In the genomic region with DNA sequence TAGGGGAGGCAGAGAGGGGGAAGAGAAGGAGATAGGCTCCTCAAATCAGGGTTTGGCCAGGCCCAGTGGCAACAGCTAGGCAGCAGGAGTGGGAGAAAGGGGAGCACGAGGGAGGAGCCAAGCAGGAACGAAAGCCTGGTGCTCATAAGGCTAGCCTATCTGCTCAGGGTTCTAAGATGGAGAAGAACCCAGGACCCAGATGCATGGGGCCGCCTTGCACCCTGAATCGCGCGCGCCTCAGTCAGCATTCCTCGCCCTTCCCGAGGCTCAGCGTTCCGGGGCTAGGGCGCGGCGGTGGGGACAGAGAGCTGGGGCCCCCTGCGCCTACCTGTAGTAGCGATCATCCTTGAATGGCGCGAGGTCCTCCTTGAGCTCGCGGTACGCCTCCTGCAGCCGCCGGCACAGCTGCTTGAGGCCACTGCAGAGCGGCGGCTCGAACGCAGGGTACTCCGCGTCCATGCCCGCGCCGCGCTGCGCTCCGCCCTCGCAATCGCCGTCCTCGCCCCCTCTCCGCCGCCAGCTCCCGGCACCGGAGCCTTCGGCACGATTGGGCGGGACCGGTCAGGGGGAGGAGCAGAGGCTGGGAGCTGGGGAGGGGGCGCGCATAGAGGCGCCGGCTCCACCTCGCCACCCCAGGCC, we compare ENCODE assay signal across 8 mouse cellular contexts.
DNase-seq lines count a peak whose midpoint lies in the region; ATAC-seq and TF ChIP-seq lines count a peak whose summit lies in the region.
"Not testable (repeated sequence)": the region's sequence is repeated elsewhere in the genome, so short reads cannot be mapped to it uniquely, and the experiment has no call there.

No protein-coding gene starts in this region.

- TF ChIP-seq POLR2A in cortical plate, adult 2 months (IDR thresholded peaks at IDR 0.05; ENCODE audit: extremely low read depth, insufficient read depth, low read length): peak; percentile 60; the same call in 1 of the 2 replicates

- peak overlapping the region; percentile 57 for H3K27ac ChIP-seq in cortical plate, adult 2 months (ENCODE audit: insufficient read depth, low read length)
- H3K27ac ChIP-seq in hindbrain, embryonic 15.5 days (replicated peaks): peak overlapping the region; percentile 80
- H3K27ac ChIP-seq in liver, embryonic 13.5 days; stomach, embryonic 14.5 days (ENCODE audit: low read length): not testable (repeated sequence)
- peak overlapping the region; percentile 75 for H3K27ac ChIP-seq in midbrain, postnatal 0 days (ENCODE audit: low read depth, low read length)

- peak overlapping the region; percentile 72 for H3K4me2 ChIP-seq in hindbrain, embryonic 15.5 days
- H3K4me2 ChIP-seq in liver, embryonic 13.5 days: 0 out of 2 replicates have a peak overlapping the region, but pooled peaks have one; percentile 5
- peak overlapping the region; percentile 46 for H3K4me2 ChIP-seq in midbrain, postnatal 0 days (ENCODE audit: low read depth, low read length, poor library complexity, severe bottlenecking)
- H3K4me2 ChIP-seq in stomach, embryonic 14.5 days (replicated peaks; ENCODE audit: low read depth, low read length): peak overlapping the region; percentile 25; the same call in 1 of the 2 replicates

- H3K9me3 ChIP-seq in hindbrain, embryonic 15.5 days; liver, embryonic 13.5 days (replicated peaks); midbrain, postnatal 0 days (ENCODE audit: low read length); stomach, embryonic 14.5 days (ENCODE audit: control insufficient read depth, low read depth, low read length): not testable (repeated sequence)

- H3K27me3 ChIP-seq in hindbrain, embryonic 15.5 days; midbrain, postnatal 0 days (ENCODE audit: insufficient read depth, low read length); stomach, embryonic 14.5 days (ENCODE audit: control insufficient read depth, insufficient read depth, low read length): not testable (repeated sequence)
- peaks cover 16% of the 10 kb centered on the region for H3K27me3 ChIP-seq in liver, embryonic 13.5 days

- 1% methylated on average over 22 of the region's 52 CpGs for WGBS in hindbrain, embryonic 15.5 days
- WGBS in liver, embryonic 13.5 days (ENCODE audit: insufficient replicate concordance): 3% methylated on average over 23 of the region's 52 CpGs
- WGBS in midbrain, postnatal 0 days: 2% methylated on average over 22 of the region's 52 CpGs
- WGBS in stomach, embryonic 14.5 days: 1% methylated on average over 22 of the region's 52 CpGs

- peak overlapping the region; percentile 32 for H3K4me3 ChIP-seq in cortical plate, adult 2 months (ENCODE audit: insufficient read depth, low read length)
- H3K4me3 ChIP-seq in hindbrain, embryonic 15.5 days: peak overlapping the region; percentile 53
- not testable (repeated sequence) for H3K4me3 ChIP-seq in liver, embryonic 13.5 days (replicated peaks); stomach, embryonic 14.5 days (ENCODE audit: low read depth, low read length)
- H3K4me3 ChIP-seq in midbrain, postnatal 0 days (ENCODE audit: low read depth, low read length): peak overlapping the region; percentile 42

- peak; percentile 68 for DNase-seq in ZHBTc4 (ENCODE audit: low read depth, low spot score)
- peak; percentile 46 to 57 for DNase-seq in frontal cortex, postnatal 14 days (ENCODE audit: low spot score in 2 of 2)
- DNase-seq in layer of hippocampus, postnatal 36 days: peak; percentile 50 to 65
- DNase-seq in liver, embryonic 13.5 days: not testable (repeated sequence)
- peak; percentile 82 for DNase-seq in midbrain, postnatal 0 days (ENCODE audit: low spot score)

- H3K36me3 ChIP-seq in hindbrain, embryonic 15.5 days; liver, embryonic 13.5 days; midbrain, postnatal 0 days (ENCODE audit: insufficient read depth, low read length); stomach, embryonic 14.5 days (ENCODE audit: control insufficient read depth, insufficient read depth, low read length): not testable (repeated sequence)

- H3K4me1 ChIP-seq in cortical plate, adult 2 months (ENCODE audit: control insufficient read depth, insufficient read depth, low read length); hindbrain, embryonic 15.5 days (replicated peaks); liver, embryonic 13.5 days (replicated peaks); midbrain, postnatal 0 days (ENCODE audit: insufficient read depth, low read length); stomach, embryonic 14.5 days (ENCODE audit: control insufficient read depth, insufficient read depth, low read length): not testable (repeated sequence)

- ATAC-seq in hindbrain, embryonic 15.5 days (ENCODE audit: low FRiP score, low read depth): peak; percentile 87
- ATAC-seq in liver, embryonic 13.5 days (ENCODE audit: low read depth): 0 out of 2 replicates have a peak, but pooled peaks have one; percentile 24
- peak; percentile 81 for ATAC-seq in midbrain, postnatal 0 days (ENCODE audit: low FRiP score)
- peak; percentile 54 for ATAC-seq in stomach, embryonic 14.5 days (ENCODE audit: insufficient number of reproducible peaks, insufficient read depth, low FRiP score, low read depth)

- TF ChIP-seq CTCF in cortical plate, adult 2 months (IDR thresholded peaks at IDR 0.05; ENCODE audit: extremely low read depth, insufficient read depth, low read length): not testable (repeated sequence)
- TF ChIP-seq CTCF in midbrain, postnatal 0 days (IDR thresholded peaks at IDR 0.05): peak; percentile 27; the same call in 1 of the 2 replicates

- H3K9ac ChIP-seq in hindbrain, embryonic 15.5 days: peak overlapping the region; percentile 59
- H3K9ac ChIP-seq in liver, embryonic 13.5 days; stomach, embryonic 14.5 days (replicated peaks; ENCODE audit: low read depth, low read length): not testable (repeated sequence)
- H3K9ac ChIP-seq in midbrain, postnatal 0 days (replicated peaks; ENCODE audit: low read length, poor library complexity, severe bottlenecking): peak overlapping the region; percentile 51; the same call in 1 of the 2 replicates

Comparison
In these comparisons a context has a peak if more than half of its experiments do, and no peak if none do; other contexts are left out.
1. ATAC-seq: peak in every context shown above with its lines; median percentile 87 in hindbrain, embryonic 15.5 days; 81 in midbrain, postnatal 0 days; 54 in stomach, embryonic 14.5 days; 24 in liver, embryonic 13.5 days.
2. H3K4me2 ChIP-seq: peak in every context shown above with its lines; median percentile 72 in hindbrain, embryonic 15.5 days; 46 in midbrain, postnatal 0 days; 25 in stomach, embryonic 14.5 days; 5 in liver, embryonic 13.5 days.